26 mouse cellular contexts compared by ENCODE assay signal in genomic region chr5:146916806-146917205, GRCm38 (mm10). TPM values are rescaled to one million over a fixed set of nuclear protein-coding genes. Genes with fewer than 3 reads are reported as not detected.
A peak's percentile ranks its signal among the peaks of the same experiment; 100 is the strongest.
DNase-seq lines count a peak whose midpoint lies in the region; ATAC-seq and TF ChIP-seq lines count a peak whose summit lies in the region.
"Had no signal": no experiment of that assay in that cellular context is flagged by ENCODE, and none has a peak within 500 bp of the region (broad histone marks: within the 10 kb centered on the region; RNA-seq: fewer than 3 reads in every experiment).

No protein-coding gene starts in this region.

- H3K36me3 ChIP-seq in E14TG2a.4 (ENCODE audit: insufficient read depth, low read length) (no peaks in the 10 kb centered on the region), ES-E14 (ENCODE audit: control insufficient read depth, insufficient read depth, low read length, poor library complexity, severe bottlenecking) (no peaks in the 10 kb centered on the region)
- H3K36me3 ChIP-seq: embryonic facial prominence, embryonic 12.5 days; embryonic facial prominence, embryonic 15.5 days; heart, embryonic 12.5 days; heart, embryonic 15.5 days; hindbrain, embryonic 10.5 days; hindbrain, embryonic 13.5 days; intestine, embryonic 15.5 days had no signal

- peak overlapping the region; percentile 66; the same call in 1 of the 2 replicates for H3K27ac ChIP-seq in ES-E14 (ENCODE audit: insufficient read depth, low read depth, low read length, poor library complexity, severe bottlenecking)
- H3K27ac ChIP-seq in gastrocnemius, adult 2 months = no peak overlapping the region
- H3K27ac ChIP-seq: embryonic facial prominence, embryonic 12.5 days; embryonic facial prominence, embryonic 15.5 days; heart, embryonic 15.5 days; hindbrain, embryonic 10.5 days; hindbrain, embryonic 13.5 days; intestine, embryonic 15.5 days had no signal

- DNase-seq in ES-E14 (ENCODE audit: low read depth, low spot score) = no peak
- DNase-seq in gastrocnemius, adult 2 months = no peak
- DNase-seq in lung, postnatal 10 days = no peak
- DNase-seq in urinary bladder, postnatal 25 days (ENCODE audit: low spot score) = no peak
- DNase-seq: adrenal gland, adult 2 months; adrenal gland, postnatal 14 days; cerebellum, adult 11 months; cerebellum, adult 9-10 months; forebrain, postnatal 0 days; gastrocnemius, postnatal 25 days; heart, adult 18-20 months; heart, postnatal 10 days; heart, postnatal 36 days; kidney, adult 2 months had no signal

- H3K4me1 ChIP-seq in E14TG2a.4 (replicated peaks; ENCODE audit: low read depth, low read length) (peaks cover 84% of the 10 kb centered on the region), ES-E14 (ENCODE audit: control insufficient read depth in 2 of 2, insufficient read depth in 2 of 2, low read length in 2 of 2, poor library complexity in 1 of 2) (peaks cover 3 to 22% of the 10 kb centered on the region in 2 experiments; a peak in 2 of 4 replicates)

- intact Hi-C loops in gastrocnemius, adult 2 months (cut with DNase I) = no loop called here

- no peak for TF ChIP-seq CTCF in E14TG2a.4 (conservative IDR thresholded peaks at IDR 0.05; ENCODE audit: low read length)
- TF ChIP-seq CTCF in gastrocnemius, adult 2 months (IDR thresholded peaks at IDR 0.05) = no peak

- no peak overlapping the region for H3K9ac ChIP-seq in ES-E14 (ENCODE audit: insufficient read depth, low read depth, low read length, poor library complexity, severe bottlenecking)
- H3K9ac ChIP-seq: embryonic facial prominence, embryonic 12.5 days; embryonic facial prominence, embryonic 15.5 days; forebrain, postnatal 0 days; heart, embryonic 12.5 days; heart, embryonic 15.5 days; hindbrain, embryonic 13.5 days; intestine, embryonic 15.5 days had no signal

- no peaks in the 10 kb centered on the region for H3K9me3 ChIP-seq in E14TG2a.4 (ENCODE audit: low read length)
- no peaks in the 10 kb centered on the region for H3K9me3 ChIP-seq in ES-E14 (ENCODE audit: control insufficient read depth, insufficient read depth, low read depth, low read length)
- H3K9me3 ChIP-seq: embryonic facial prominence, embryonic 12.5 days; embryonic facial prominence, embryonic 15.5 days; heart, embryonic 12.5 days; heart, embryonic 15.5 days; hindbrain, embryonic 10.5 days; hindbrain, embryonic 13.5 days; intestine, embryonic 15.5 days had no signal

- 0 out of 2 replicates have a peak overlapping the region, but pooled peaks have one; percentile 21 for H3K4me3 ChIP-seq in E14TG2a.4 (replicated peaks; ENCODE audit: low read length)
- no peak overlapping the region for H3K4me3 ChIP-seq in ES-E14 (ENCODE audit: insufficient read depth in 1 of 2, low read depth in 1 of 2, low read length in 2 of 2, poor library complexity in 1 of 2, severe bottlenecking in 1 of 2)
- H3K4me3 ChIP-seq in gastrocnemius, adult 2 months = no peak overlapping the region
- H3K4me3 ChIP-seq: embryonic facial prominence, embryonic 12.5 days; embryonic facial prominence, embryonic 15.5 days; heart, embryonic 12.5 days; heart, embryonic 15.5 days; hindbrain, embryonic 10.5 days; hindbrain, embryonic 13.5 days; intestine, embryonic 15.5 days had no signal

- ATAC-seq in common myeloid progenitor, adult 5-6 weeks (replicated peaks; ENCODE audit: low read depth, poor library complexity, severe bottlenecking) = 0 out of 2 replicates have a peak, but pooled peaks have one; percentile 30
- ATAC-seq: CD4-positive, CD25-positive, alpha-beta regulatory T cell, adult 4 months; forebrain, embryonic 14.5 days; forebrain, postnatal 0 days; hindbrain, embryonic 16.5 days; intestine, embryonic 15.5 days had no signal

- H3K27me3 ChIP-seq in E14TG2a.4 (ENCODE audit: insufficient read depth, low read length) = no peaks in the 10 kb centered on the region
- H3K27me3 ChIP-seq: embryonic facial prominence, embryonic 12.5 days; intestine, embryonic 15.5 days had no signal

- in situ Hi-C loops in ES-E14 (cut with MboI; ENCODE audit: low sequenced_read_pairs in 2 of 2, unreplicated experiment in 2 of 2) = loop anchor here in 1 of 2 experiments (10.0 kb wide), 1 partner anchor 398 kb away; no protein-coding TSS in a partner anchor

TF ChIP-seq in ES-E14, 5 proteins besides CTCF, POLR2A, EP300 and RAD21:
- no peak for TF ChIP-seq CHD2 (IDR thresholded peaks at IDR 0.05; ENCODE audit: low read depth, low read length)
- TF ChIP-seq ZNF384 (IDR thresholded peaks at IDR 0.05; ENCODE audit: low read depth, low read length) = no peak
- TF ChIP-seq HCFC1 (IDR thresholded peaks at IDR 0.05; ENCODE audit: borderline replicate concordance, insufficient read depth, low read length) = no peak
- TF ChIP-seq ZC3H11A (IDR thresholded peaks at IDR 0.05; ENCODE audit: borderline replicate concordance, low read depth, low read length) = no peak
- TF ChIP-seq MAFK (IDR thresholded peaks at IDR 0.05; ENCODE audit: insufficient read depth, low read depth, low read length) = no peak

RNA-seq across cellular contexts. Expression of gene Gtf3a, which starts 31.7 kb away (rescaled TPM):
- total RNA-seq in ES-E14 (2012; rRNA removed) = 72.3 and 80.4 TPM in 2 replicates
- 144 and 171 TPM in 2 replicates for total RNA-seq in common myeloid progenitor, adult 5-6 weeks (2017)
- 10 to 100 TPM; 25.7 to 31.9 TPM for total RNA-seq in gastrocnemius, adult 2 months (2021)

RNA-seq across cellular contexts. Expression of gene Mtif3, which starts 46.8 kb away (rescaled TPM):
- total RNA-seq in ES-E14 (2012; rRNA removed) = 16.1 and 17.9 TPM in 2 replicates
- 25.1 and 27.8 TPM in 2 replicates for total RNA-seq in common myeloid progenitor, adult 5-6 weeks (2017)
- total RNA-seq in gastrocnemius, adult 2 months (2021) = 10 to 100 TPM; 23.0 to 25.9 TPM
